Mouse (Mus musculus): ENCODE data around the gene Prdx6b. TPM values are rescaled to one million over a fixed set of nuclear protein-coding genes. Genes with fewer than 3 reads are reported as not detected.

Gene Prdx6b
- polyA plus RNA-seq, 1 experiment: not detected

DNA sequence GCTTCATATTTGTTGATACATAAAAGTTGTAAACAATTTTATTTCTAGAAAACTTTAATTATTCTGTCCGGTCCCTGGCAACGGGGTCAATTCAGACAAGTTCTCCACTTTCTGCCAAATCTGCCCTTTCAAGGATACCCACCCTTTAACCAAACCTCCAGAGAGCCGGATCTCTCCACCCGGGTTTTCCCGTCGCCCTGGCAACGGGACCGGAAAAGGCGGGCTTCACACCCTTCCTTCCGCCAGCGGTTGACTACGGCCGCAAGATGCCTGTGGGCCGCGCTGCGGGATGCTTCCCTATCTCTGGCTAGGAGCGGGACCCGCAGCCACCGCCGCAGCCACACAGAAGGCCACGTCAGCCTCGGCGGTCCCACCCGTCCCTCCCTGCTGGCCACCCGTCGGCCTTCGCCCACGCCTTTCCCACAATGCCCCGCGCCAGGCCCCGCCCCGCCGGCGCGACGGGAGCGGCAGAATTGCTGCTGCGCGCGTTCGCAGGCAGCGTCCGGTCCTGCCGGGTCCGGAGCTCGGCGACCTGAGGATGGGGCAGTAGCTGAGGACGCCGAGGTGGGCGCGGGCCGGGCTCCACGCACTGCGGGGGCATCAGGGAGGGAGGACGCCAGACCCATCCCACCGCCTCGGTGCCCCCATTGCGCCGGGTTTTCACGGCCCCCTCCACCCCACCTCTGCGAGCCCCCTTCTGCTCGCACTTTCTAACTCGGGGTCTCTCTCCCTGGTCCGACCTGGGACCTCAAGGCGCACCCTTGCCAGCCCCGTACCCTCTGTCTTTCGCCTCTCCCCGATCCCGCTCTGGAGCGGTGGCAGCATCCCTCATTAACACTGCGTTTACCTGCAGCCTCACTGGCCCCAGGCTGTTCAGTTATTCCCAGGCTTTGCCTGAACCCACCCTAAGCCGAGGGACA lies 23.2 kb downstream of the Prdx6b start, which contains the start of gene Dnajc10:
Dnajc10 (plus strand) TSS at position 225 of the 920 bp plus-strand sequence.
- H3K27me3 ChIP-seq (ENCODE audit: control insufficient read depth, insufficient read depth, insufficient read length): no peaks in the 10 kb centered on the region
- H3K36me3 ChIP-seq (ENCODE audit: control insufficient read depth, insufficient read depth): peaks cover 15% of the 10 kb centered on the region
- H3K4me3 ChIP-seq: peak within 1 kb of the TSS; percentile 55
- H3ac ChIP-seq (ENCODE audit: control insufficient read depth, insufficient read length): peak within 1 kb of the TSS; percentile 69
- TF ChIP-seq MYOD1 (IDR thresholded peaks at IDR 0.05; ENCODE audit: control insufficient read depth in 1 of 3, insufficient read length in 2 of 3, low read depth in 2 of 3) (no peak), E2F4 (IDR thresholded peaks at IDR 0.05; ENCODE audit: insufficient read depth) (peak; percentile 63), USF1 (IDR thresholded peaks at IDR 0.05; ENCODE audit: low read depth) (no peak), SRF (IDR thresholded peaks at IDR 0.05; ENCODE audit: control insufficient read depth, insufficient read length, low read depth) (no peak), MAX (IDR thresholded peaks at IDR 0.05; ENCODE audit: low read depth) (no peak), CEBPB (IDR thresholded peaks at IDR 0.05; ENCODE audit: insufficient read depth, poor library complexity, severe bottlenecking) (no peak), REST (IDR thresholded peaks at IDR 0.05; ENCODE audit: insufficient read depth, insufficient read length) (no peak), POLR2AphosphoS2 (IDR thresholded peaks at IDR 0.05; ENCODE audit: insufficient read length, low read depth) (peak; percentile 87), TCF12 (IDR thresholded peaks at IDR 0.05; ENCODE audit: insufficient read depth, poor library complexity, severe bottlenecking) (no peak), POLR2A (IDR thresholded peaks at IDR 0.05; ENCODE audit: insufficient read length, low read depth) (peak; percentile 98), TCF3 (IDR thresholded peaks at IDR 0.05; ENCODE audit: insufficient read length, low read depth) (no peak), MYOG (IDR thresholded peaks at IDR 0.05; ENCODE audit: control insufficient read depth in 1 of 3, insufficient read depth in 1 of 3, insufficient read length in 2 of 3, low read depth in 2 of 3) (no peak)
- peak within 1 kb of the TSS; percentile 85 for H3K4me2 ChIP-seq (ENCODE audit: low read depth)
- peaks cover 7% of the 10 kb centered on the region for H3K79me2 ChIP-seq (ENCODE audit: control insufficient read depth, insufficient read depth)

DNA sequence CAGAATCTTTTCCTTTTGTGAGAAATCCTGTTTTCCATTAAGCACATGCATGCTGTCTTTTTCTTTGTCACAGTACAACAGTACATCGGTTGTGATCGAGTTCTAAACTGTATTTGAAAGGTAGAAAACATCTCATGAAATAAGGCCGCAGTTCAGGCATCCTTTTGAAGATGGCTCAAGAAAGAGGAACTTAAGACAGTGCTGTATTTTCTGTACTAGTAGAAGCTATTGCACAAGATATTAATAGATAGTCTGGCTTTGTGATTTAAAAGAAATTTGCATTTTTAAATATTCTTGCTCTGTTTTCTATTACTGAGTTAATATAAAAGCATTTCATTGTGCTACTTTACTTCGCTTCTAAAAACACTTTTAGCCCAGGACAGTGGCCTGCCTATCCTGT lies 30.6 kb downstream of the Prdx6b start:
- H3K79me2 ChIP-seq (ENCODE audit: control insufficient read depth, insufficient read depth): no peaks in the 10 kb centered on the region
- peaks cover 67% of the 10 kb centered on the region for H3K36me3 ChIP-seq (ENCODE audit: control insufficient read depth, insufficient read depth)
- H3ac ChIP-seq (ENCODE audit: control insufficient read depth, insufficient read length): no peak overlapping the region
- TF ChIP-seq POLR2A (IDR thresholded peaks at IDR 0.05; ENCODE audit: insufficient read length, low read depth) (no peak), MYOG (IDR thresholded peaks at IDR 0.05; ENCODE audit: control insufficient read depth in 1 of 3, insufficient read depth in 1 of 3, insufficient read length in 2 of 3, low read depth in 2 of 3) (no peak), REST (IDR thresholded peaks at IDR 0.05; ENCODE audit: insufficient read depth, insufficient read length) (no peak), CEBPB (IDR thresholded peaks at IDR 0.05; ENCODE audit: insufficient read depth, poor library complexity, severe bottlenecking) (no peak), TCF12 (IDR thresholded peaks at IDR 0.05; ENCODE audit: insufficient read depth, poor library complexity, severe bottlenecking) (no peak), SRF (IDR thresholded peaks at IDR 0.05; ENCODE audit: control insufficient read depth, insufficient read length, low read depth) (no peak), E2F4 (IDR thresholded peaks at IDR 0.05; ENCODE audit: insufficient read depth) (no peak)
- no peak overlapping the region for H3K4me2 ChIP-seq (ENCODE audit: low read depth)
- H3K4me3 ChIP-seq: no peak overlapping the region
- no peaks in the 10 kb centered on the region for H3K27me3 ChIP-seq (ENCODE audit: control insufficient read depth, insufficient read depth, insufficient read length)

DNA sequence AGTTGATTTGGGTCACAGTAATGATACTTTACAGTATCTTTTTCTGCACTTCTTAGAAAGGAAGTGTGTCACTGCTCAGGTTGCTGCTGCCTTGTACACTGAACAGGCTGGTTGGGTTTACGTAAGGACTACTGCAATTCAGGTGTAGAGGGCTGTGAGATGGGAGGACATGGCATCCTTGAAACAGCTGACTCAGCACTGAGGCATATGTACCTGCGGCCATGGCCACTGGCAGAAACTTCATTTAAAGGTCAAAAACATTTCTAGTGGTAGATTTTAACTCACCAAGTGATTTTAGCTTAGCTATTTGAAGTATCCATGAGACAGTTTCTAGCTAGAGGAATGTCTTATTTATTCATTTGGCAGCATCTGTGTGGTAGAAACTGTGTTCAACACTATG lies 33.5 kb downstream of the Prdx6b start:
- H3K79me2 ChIP-seq (ENCODE audit: control insufficient read depth, insufficient read depth): no peaks in the 10 kb centered on the region
- no peak overlapping the region for H3ac ChIP-seq (ENCODE audit: control insufficient read depth, insufficient read length)
- H3K4me3 ChIP-seq: no peak overlapping the region
- no peaks in the 10 kb centered on the region for H3K27me3 ChIP-seq (ENCODE audit: control insufficient read depth, insufficient read depth, insufficient read length)
- no peak overlapping the region for H3K4me2 ChIP-seq (ENCODE audit: low read depth)
- no peak for TF ChIP-seq E2F4 (IDR thresholded peaks at IDR 0.05; ENCODE audit: insufficient read depth)
- peaks cover 61% of the 10 kb centered on the region for H3K36me3 ChIP-seq (ENCODE audit: control insufficient read depth, insufficient read depth)

DNA sequence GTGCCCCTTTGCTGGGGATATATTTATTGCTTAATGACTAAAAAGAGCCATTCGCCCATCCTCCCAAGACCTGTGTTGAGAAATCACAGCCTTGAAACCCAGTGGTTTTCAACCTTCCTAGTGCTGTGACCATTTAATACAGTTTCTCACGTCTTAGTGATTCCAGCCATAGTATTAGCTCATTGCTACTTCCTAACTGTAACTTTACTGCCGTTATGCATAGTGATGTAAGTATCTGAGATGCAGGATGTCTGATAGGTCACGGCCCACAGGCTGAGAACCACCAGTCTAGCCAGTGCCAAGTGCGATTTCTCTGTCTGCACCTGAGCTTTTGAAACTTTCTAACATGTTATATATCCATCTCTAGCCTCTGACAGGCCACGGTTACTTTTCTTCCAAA lies 35.0 kb downstream of the Prdx6b start:
- Histone ChIP-seq H3K36me3 (ENCODE audit: control insufficient read depth, insufficient read depth) (peaks cover 63% of the 10 kb centered on the region), H3K4me3 (no peak overlapping the region), H3K4me2 (ENCODE audit: low read depth) (no peak overlapping the region), H3ac (ENCODE audit: control insufficient read depth, insufficient read length) (no peak overlapping the region), H3K79me2 (ENCODE audit: control insufficient read depth, insufficient read depth) (no peaks in the 10 kb centered on the region), H3K27me3 (ENCODE audit: control insufficient read depth, insufficient read depth, insufficient read length) (no peaks in the 10 kb centered on the region)
- TF ChIP-seq REST (IDR thresholded peaks at IDR 0.05; ENCODE audit: insufficient read depth, insufficient read length) (no peak), E2F4 (IDR thresholded peaks at IDR 0.05; ENCODE audit: insufficient read depth) (no peak), MAX (IDR thresholded peaks at IDR 0.05; ENCODE audit: low read depth) (no peak), SRF (IDR thresholded peaks at IDR 0.05; ENCODE audit: control insufficient read depth, insufficient read length, low read depth) (no peak), POLR2AphosphoS2 (IDR thresholded peaks at IDR 0.05; ENCODE audit: insufficient read length, low read depth) (no peak), CEBPB (IDR thresholded peaks at IDR 0.05; ENCODE audit: insufficient read depth, poor library complexity, severe bottlenecking) (no peak), MYOD1 (IDR thresholded peaks at IDR 0.05; ENCODE audit: control insufficient read depth in 1 of 3, insufficient read length in 2 of 3, low read depth in 2 of 3) (no peak), MYOG (IDR thresholded peaks at IDR 0.05; ENCODE audit: control insufficient read depth in 1 of 3, insufficient read depth in 1 of 3, insufficient read length in 2 of 3, low read depth in 2 of 3) (no peak), TCF3 (IDR thresholded peaks at IDR 0.05; ENCODE audit: insufficient read length, low read depth) (no peak), USF1 (IDR thresholded peaks at IDR 0.05; ENCODE audit: low read depth) (no peak), POLR2A (IDR thresholded peaks at IDR 0.05; ENCODE audit: insufficient read length, low read depth) (no peak), TCF12 (IDR thresholded peaks at IDR 0.05; ENCODE audit: insufficient read depth, poor library complexity, severe bottlenecking) (no peak)
